Mouse (Mus musculus): ENCODE measurements at regions not wholly inside any gene's neighbourhood (a gene's known extent, or its start where the extent isn't known, plus 50 kb on each side); places are given as distances from the start of the nearest gene placed in this dataset. TPM values are rescaled to one million over a fixed set of nuclear protein-coding genes. Genes with fewer than 3 reads are reported as not detected.

DNA sequence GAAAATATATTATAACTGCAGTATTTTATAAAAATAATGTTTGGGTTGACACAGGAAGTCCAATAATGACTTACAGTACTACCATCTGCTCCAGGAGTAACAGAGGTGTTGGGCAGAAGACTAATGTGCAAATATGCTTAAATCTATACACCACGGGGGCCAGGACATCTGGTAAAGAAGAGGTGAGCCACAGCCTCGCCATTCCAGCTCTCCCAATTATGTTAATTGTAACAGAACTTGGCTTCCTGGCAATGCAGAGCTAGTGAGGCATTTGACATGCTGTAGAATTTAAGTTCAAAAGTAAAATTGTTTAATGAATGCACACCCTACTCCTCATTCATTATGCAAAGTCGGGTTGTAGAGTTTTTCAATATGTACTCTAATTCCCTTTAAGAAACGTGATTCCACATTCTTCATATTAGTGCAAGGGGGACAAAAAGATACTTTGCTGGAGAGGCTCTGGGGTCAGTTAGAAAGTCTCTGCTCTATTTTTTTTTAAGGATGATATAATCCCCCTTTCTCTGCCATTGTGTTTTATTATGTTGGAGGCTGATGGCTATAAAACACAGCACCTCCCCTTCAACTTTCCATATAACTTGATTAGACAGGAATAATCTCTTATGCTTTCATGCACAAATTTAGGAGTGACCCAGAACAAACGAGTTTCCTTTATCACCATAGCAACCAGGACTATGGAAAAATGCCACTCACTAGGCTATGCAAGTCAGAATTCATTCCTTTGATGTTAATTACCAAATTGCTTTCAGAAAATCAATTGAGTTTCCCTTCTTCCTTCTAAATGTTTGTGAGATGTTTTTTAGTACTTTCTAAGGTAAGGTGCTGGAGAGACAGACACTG lies 188.8 kb upstream of the Tenm2 start:
- peak; percentile 63 for DNase-seq (ENCODE audit: low spot score)
- Histone ChIP-seq H3K36me3 (ENCODE audit: control insufficient read depth, insufficient read depth, low read length) (no peaks in the 10 kb centered on the region), H3K4me2 (ENCODE audit: low read length) (no peak overlapping the region), H3K27me3 (replicated peaks; ENCODE audit: control insufficient read depth, insufficient read depth, low read length) (no peaks in the 10 kb centered on the region), H3K27ac (ENCODE audit: low read depth, low read length) (no peak overlapping the region), H3K4me1 (ENCODE audit: control insufficient read depth, insufficient read depth, low read length) (peaks cover 7% of the 10 kb centered on the region), H3K4me3 (ENCODE audit: low read depth, low read length) (no peak overlapping the region), H3K9me3 (replicated peaks; ENCODE audit: control insufficient read depth, low read length) (no peaks in the 10 kb centered on the region), H3K9ac (ENCODE audit: low read length) (no peak overlapping the region)
- peak; percentile 73 for ATAC-seq
- WGBS = 4% methylated on average over 5 of the region's 5 CpGs

DNA sequence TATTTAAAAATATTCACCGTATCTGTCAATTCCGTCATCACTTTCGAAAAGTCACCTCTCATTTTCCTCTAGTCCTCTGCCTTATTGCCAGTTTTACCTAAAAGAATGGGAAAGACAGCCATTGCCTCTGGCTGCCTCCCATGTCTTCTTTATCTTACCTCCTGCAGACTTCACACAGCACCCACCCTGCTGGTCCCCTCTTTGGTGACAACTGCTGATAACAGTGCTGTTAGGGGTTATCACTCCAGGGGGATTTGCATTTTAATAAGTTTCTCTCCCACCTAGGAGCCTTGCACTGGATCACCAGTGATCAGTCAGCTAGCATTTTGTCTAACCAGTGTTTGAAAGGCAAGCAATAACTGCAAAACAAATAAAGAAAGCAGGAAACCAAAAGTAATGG lies 177.1 kb upstream of the Tenm2 start:
- Histone ChIP-seq H3K4me2 (ENCODE audit: low read length) (no peak overlapping the region), H3K27ac (ENCODE audit: low read depth, low read length) (no peak overlapping the region), H3K9ac (ENCODE audit: low read length) (no peak overlapping the region), H3K27me3 (replicated peaks; ENCODE audit: control insufficient read depth, insufficient read depth, low read length) (no peaks in the 10 kb centered on the region), H3K9me3 (replicated peaks; ENCODE audit: control insufficient read depth, low read length) (no peaks in the 10 kb centered on the region), H3K4me3 (ENCODE audit: low read depth, low read length) (no peak overlapping the region), H3K36me3 (ENCODE audit: control insufficient read depth, insufficient read depth, low read length) (no peaks in the 10 kb centered on the region), H3K4me1 (ENCODE audit: control insufficient read depth, insufficient read depth, low read length) (no peaks in the 10 kb centered on the region)
- DNase-seq (ENCODE audit: low spot score) = no peak
- WGBS = 80% methylated on average over 3 of the region's 3 CpGs
- ATAC-seq = no peak

DNA sequence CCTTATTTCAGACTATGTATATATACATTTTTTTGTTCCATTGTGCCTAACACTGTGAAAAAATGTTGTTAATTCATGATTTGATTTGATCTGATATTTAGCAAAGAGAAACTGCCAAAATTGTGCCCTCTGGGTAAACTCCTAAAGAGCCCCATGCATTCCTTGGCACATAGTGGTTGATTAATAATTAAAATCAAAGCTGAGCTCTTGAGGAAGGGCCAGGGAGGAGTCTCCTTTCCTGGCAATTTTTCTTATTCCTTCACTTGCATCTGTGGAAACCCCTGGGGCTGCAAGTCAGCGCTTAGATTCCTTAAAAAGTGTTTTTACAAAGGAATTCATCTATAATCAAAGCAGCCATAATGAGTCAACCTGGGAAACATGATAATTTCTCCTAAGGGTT lies 132.2 kb upstream of the Tenm2 start:
- H3K4me3 ChIP-seq (ENCODE audit: low read depth, low read length) = no peak overlapping the region
- H3K9ac ChIP-seq (ENCODE audit: low read length) = no peak overlapping the region
- H3K27me3 ChIP-seq (replicated peaks; ENCODE audit: control insufficient read depth, insufficient read depth, low read length) = no peaks in the 10 kb centered on the region
- no peaks in the 10 kb centered on the region for H3K4me1 ChIP-seq (ENCODE audit: control insufficient read depth, insufficient read depth, low read length)
- ATAC-seq = no peak
- H3K4me2 ChIP-seq (ENCODE audit: low read length) = no peak overlapping the region
- no peaks in the 10 kb centered on the region for H3K9me3 ChIP-seq (replicated peaks; ENCODE audit: control insufficient read depth, low read length)
- no peaks in the 10 kb centered on the region for H3K36me3 ChIP-seq (ENCODE audit: control insufficient read depth, insufficient read depth, low read length)
- no peak overlapping the region for H3K27ac ChIP-seq (ENCODE audit: low read depth, low read length)
- no peak for DNase-seq (ENCODE audit: low spot score)
- WGBS = 64% methylated on average over 1 of the region's 1 CpGs

GRCm38 (mm10) chr11:37364430-37364829 lies 128.7 kb upstream of the Tenm2 start:
- no peak for ATAC-seq
- 90% methylated on average over 2 of the region's 2 CpGs for WGBS
- no peak overlapping the region for H3K9ac ChIP-seq (ENCODE audit: low read length)

DNA sequence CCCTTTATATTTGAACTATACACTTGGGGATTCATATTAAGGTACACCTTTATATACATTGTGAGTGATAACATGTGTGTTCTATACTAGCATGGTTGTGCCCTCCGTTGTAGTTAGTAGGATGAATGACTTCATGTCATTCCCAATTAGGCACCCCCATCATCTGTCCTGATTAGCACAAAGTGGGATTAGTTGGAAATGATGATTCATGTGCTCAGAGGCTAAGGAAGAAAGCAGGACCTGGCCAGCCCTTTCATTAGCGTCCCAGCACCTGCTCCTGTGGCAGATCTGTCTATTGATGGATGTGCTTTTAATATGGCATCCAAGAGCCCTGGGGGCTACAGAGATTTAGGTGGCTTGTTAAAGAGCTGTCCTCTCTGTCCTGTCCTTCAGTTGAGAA lies 119.3 kb upstream of the Tenm2 start:
- Histone ChIP-seq H3K4me3 (ENCODE audit: low read depth, low read length) (no peak overlapping the region), H3K27ac (ENCODE audit: low read depth, low read length) (no peak overlapping the region), H3K4me1 (ENCODE audit: control insufficient read depth, insufficient read depth, low read length) (no peaks in the 10 kb centered on the region), H3K4me2 (ENCODE audit: low read length) (no peak overlapping the region), H3K36me3 (ENCODE audit: control insufficient read depth, insufficient read depth, low read length) (no peaks in the 10 kb centered on the region), H3K27me3 (replicated peaks; ENCODE audit: control insufficient read depth, insufficient read depth, low read length) (no peaks in the 10 kb centered on the region), H3K9ac (ENCODE audit: low read length) (no peak overlapping the region), H3K9me3 (replicated peaks; ENCODE audit: control insufficient read depth, low read length) (no peaks in the 10 kb centered on the region)
- ATAC-seq (no peak), DNase-seq (ENCODE audit: low spot score) (no peak)
- WGBS = 40% methylated on average over 2 of the region's 2 CpGs

More at GRCm38 (mm10) chr11:37364430-37364829, 128.7 kb upstream of the Tenm2 start:
- no peak overlapping the region for H3K4me3 ChIP-seq (ENCODE audit: low read depth, low read length)
- H3K4me1 ChIP-seq (ENCODE audit: control insufficient read depth, insufficient read depth, low read length) = no peaks in the 10 kb centered on the region
- H3K4me2 ChIP-seq (ENCODE audit: low read length) = no peak overlapping the region
- no peak overlapping the region for H3K27ac ChIP-seq (ENCODE audit: low read depth, low read length)
- peak; percentile 54 for DNase-seq (ENCODE audit: low spot score)
- no peaks in the 10 kb centered on the region for H3K27me3 ChIP-seq (replicated peaks; ENCODE audit: control insufficient read depth, insufficient read depth, low read length)
- no peaks in the 10 kb centered on the region for H3K36me3 ChIP-seq (ENCODE audit: control insufficient read depth, insufficient read depth, low read length)
- H3K9me3 ChIP-seq (replicated peaks; ENCODE audit: control insufficient read depth, low read length) = no peaks in the 10 kb centered on the region

- ATAC-seq = no peak
- 73% methylated on average over 2 of the region's 2 CpGs for WGBS
- Histone ChIP-seq H3K9me3 (replicated peaks; ENCODE audit: control insufficient read depth, low read length) (no peaks in the 10 kb centered on the region), H3K27ac (ENCODE audit: low read depth, low read length) (no peak overlapping the region), H3K4me1 (ENCODE audit: control insufficient read depth, insufficient read depth, low read length) (no peaks in the 10 kb centered on the region), H3K27me3 (replicated peaks; ENCODE audit: control insufficient read depth, insufficient read depth, low read length) (no peaks in the 10 kb centered on the region), H3K4me2 (ENCODE audit: low read length) (no peak overlapping the region), H3K9ac (ENCODE audit: low read length) (no peak overlapping the region), H3K4me3 (ENCODE audit: low read depth, low read length) (no peak overlapping the region), H3K36me3 (ENCODE audit: control insufficient read depth, insufficient read depth, low read length) (no peaks in the 10 kb centered on the region)
- no peak for DNase-seq (ENCODE audit: low spot score)
Measured at GRCm38 (mm10) chr11:37309691-37310090, 73.9 kb upstream of the Tenm2 start.

- no peak overlapping the region for H3K4me2 ChIP-seq (ENCODE audit: low read length)
- no peak overlapping the region for H3K27ac ChIP-seq (ENCODE audit: low read depth, low read length)
- H3K36me3 ChIP-seq (ENCODE audit: control insufficient read depth, insufficient read depth, low read length) = no peaks in the 10 kb centered on the region
- H3K27me3 ChIP-seq (replicated peaks; ENCODE audit: control insufficient read depth, insufficient read depth, low read length) = no peaks in the 10 kb centered on the region
- DNase-seq (ENCODE audit: low spot score) (peak; percentile 29), ATAC-seq (no peak)
- H3K9ac ChIP-seq (ENCODE audit: low read length) = no peak overlapping the region
- H3K9me3 ChIP-seq (replicated peaks; ENCODE audit: control insufficient read depth, low read length) = no peaks in the 10 kb centered on the region
- H3K4me1 ChIP-seq (ENCODE audit: control insufficient read depth, insufficient read depth, low read length) = no peaks in the 10 kb centered on the region
- 83% methylated on average over 2 of the region's 2 CpGs for WGBS
- no peak overlapping the region for H3K4me3 ChIP-seq (ENCODE audit: low read depth, low read length)
Measured at GRCm38 (mm10) chr11:37306656-37307055, 70.9 kb upstream of the Tenm2 start.

Small RNA genes lying in the stretch of these regions (microRNA-seq; reads per million reads assigned to microRNA genes)
- gene Gm25693 = not detected
